In the genomic region with DNA sequence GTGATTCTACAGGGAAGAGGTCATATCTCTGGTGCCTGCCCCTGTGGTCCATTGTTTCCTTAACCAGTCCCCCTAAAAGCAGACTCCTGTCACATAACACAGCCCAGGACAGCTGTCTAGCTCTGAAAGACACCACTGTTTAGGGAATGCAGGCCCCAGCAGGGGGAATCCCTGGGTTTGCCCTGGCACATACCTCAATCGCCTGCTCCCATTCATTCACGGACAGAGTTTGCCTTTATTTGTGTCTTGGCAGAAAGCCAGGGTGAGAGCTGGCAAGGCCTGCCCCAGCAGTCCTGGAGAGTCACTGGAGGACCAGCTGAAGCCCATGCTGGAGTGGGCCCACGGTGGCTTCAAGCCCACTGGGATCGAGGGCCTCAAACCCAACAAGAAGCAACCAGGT, we compare ENCODE assay signal across 9 mouse cellular contexts. TPM values are rescaled to one million over a fixed set of nuclear protein-coding genes. Genes with fewer than 3 reads are reported as not detected.
A peak's percentile ranks its signal among the peaks of the same experiment; 100 is the strongest.
DNase-seq lines count a peak whose midpoint lies in the region; ATAC-seq lines count a peak whose summit lies in the region.
"Had no signal": no experiment of that assay in that cellular context is flagged by ENCODE, and none has a peak within 500 bp of the region (broad histone marks: within the 10 kb centered on the region; RNA-seq: fewer than 3 reads in every experiment).

No protein-coding gene starts in this region.

- no peaks in the 10 kb centered on the region for H3K9me3 ChIP-seq in hindbrain, embryonic 15.5 days
- no peaks in the 10 kb centered on the region for H3K9me3 ChIP-seq in midbrain, embryonic 10.5 days (replicated peaks)
- no peaks in the 10 kb centered on the region for H3K9me3 ChIP-seq in stomach, embryonic 16.5 days (replicated peaks; ENCODE audit: control insufficient read depth, low read length)

- H3K9ac ChIP-seq in hindbrain, embryonic 15.5 days: no peak overlapping the region
- H3K9ac ChIP-seq in stomach, embryonic 16.5 days (ENCODE audit: low read length): no peak overlapping the region

- intact Hi-C loops in left cerebral cortex, postnatal 10 days (cut with DNase I): loop anchor here (5.0 kb wide), 1 partner anchor 89 kb away; no protein-coding TSS in a partner anchor

- peak; percentile 69; the same call in 1 of the 2 replicates for ATAC-seq in frontal cortex, adult (ENCODE audit: low TSS enrichment)
- peak; percentile 91 for ATAC-seq in hindbrain, embryonic 15.5 days (ENCODE audit: low FRiP score, low read depth)
- ATAC-seq in stomach, embryonic 16.5 days (ENCODE audit: insufficient read depth, low FRiP score): peak; percentile 72; the same call in 1 of the 2 replicates

- H3K27me3 ChIP-seq in hindbrain, embryonic 15.5 days: no peaks in the 10 kb centered on the region
- no peaks in the 10 kb centered on the region for H3K27me3 ChIP-seq in midbrain, embryonic 10.5 days (ENCODE audit: low read depth, poor library complexity, severe bottlenecking)
- H3K27me3 ChIP-seq in stomach, embryonic 16.5 days (ENCODE audit: control insufficient read depth, insufficient read depth, low read length): no peaks in the 10 kb centered on the region

- 16% methylated on average over 4 of the region's 4 CpGs for WGBS in hindbrain, embryonic 15.5 days
- 39% methylated on average over 4 of the region's 4 CpGs for WGBS in midbrain, embryonic 10.5 days
- 46% methylated on average over 4 of the region's 4 CpGs for WGBS in stomach, embryonic 16.5 days

- H3K4me3 ChIP-seq in hindbrain, embryonic 15.5 days: no peak overlapping the region
- H3K4me3 ChIP-seq in midbrain, embryonic 10.5 days: no peak overlapping the region
- no peak overlapping the region for H3K4me3 ChIP-seq in stomach, embryonic 16.5 days (replicated peaks; ENCODE audit: low read length)

- DNase-seq in Muller cell, postnatal 12 days (ENCODE audit: inconsistent ontology term): peak; percentile 99
- DNase-seq in cerebellum, adult 11-12 months: peak; percentile 48
- DNase-seq in left cerebral cortex, postnatal 10 days (ENCODE audit: extremely low spot score in 1 of 2, low spot score in 2 of 2): peak; percentile 68 to 81
- no peak for DNase-seq in midbrain, embryonic 10.5 days (ENCODE audit: low spot score)
- no peak for DNase-seq in spleen, postnatal 14 days (ENCODE audit: low spot score in 2 of 2)

- H3K36me3 ChIP-seq in hindbrain, embryonic 15.5 days: no peaks in the 10 kb centered on the region
- no peaks in the 10 kb centered on the region for H3K36me3 ChIP-seq in midbrain, embryonic 10.5 days
- H3K36me3 ChIP-seq in stomach, embryonic 16.5 days (ENCODE audit: control insufficient read depth, insufficient read depth, low read length): no peaks in the 10 kb centered on the region

- H3K4me1 ChIP-seq in hindbrain, embryonic 15.5 days (replicated peaks): peaks cover 9% of the 10 kb centered on the region; the same call in 1 of the 2 replicates
- peaks cover 12% of the 10 kb centered on the region for H3K4me1 ChIP-seq in midbrain, embryonic 10.5 days
- no peaks in the 10 kb centered on the region for H3K4me1 ChIP-seq in stomach, embryonic 16.5 days (ENCODE audit: control insufficient read depth, insufficient read depth, low read length)

- no peak overlapping the region for H3K4me2 ChIP-seq in hindbrain, embryonic 15.5 days
- H3K4me2 ChIP-seq in stomach, embryonic 16.5 days (ENCODE audit: low read depth, low read length): no peak overlapping the region

- H3K27ac ChIP-seq in hindbrain, embryonic 15.5 days (replicated peaks): peak overlapping the region; percentile 71
- peak overlapping the region; percentile 25; the same call in 1 of the 2 replicates for H3K27ac ChIP-seq in midbrain, embryonic 10.5 days (replicated peaks)
- H3K27ac ChIP-seq in stomach, embryonic 16.5 days (ENCODE audit: low read length): no peak overlapping the region

RNA-seq across cellular contexts. Expression of a gene that starts 16.8 kb away (rescaled TPM):
- 0.16 TPM in 1 of 2 replicates, not detected in the other for polyA plus RNA-seq in hindbrain, embryonic 15.5 days (2015; fragmentation: Nextera tagmentation; extraction: Ambion mirVana)
- total RNA-seq in left cerebral cortex, postnatal 10 days (2021): under 1 TPM in 1 of 2 experiments, not detected in 1; 0.17 TPM
- 0.06 TPM in 1 of 2 replicates, not detected in the other for polyA plus RNA-seq in midbrain, embryonic 10.5 days (2016; fragmentation: Nextera tagmentation; extraction: Ambion mirVana)
- polyA plus RNA-seq in stomach, embryonic 16.5 days (2015; fragmentation: Nextera tagmentation; extraction: Ambion mirVana): 0.06 TPM in 1 of 2 replicates, not detected in the other
- polyA plus RNA-seq: large intestine, adult 2 months had no signal

RNA-seq across cellular contexts. Expression of a gene that starts 27.8 kb away (rescaled TPM):
- 348 and 356 TPM in 2 replicates for polyA plus RNA-seq in hindbrain, embryonic 15.5 days (2015; fragmentation: Nextera tagmentation; extraction: Ambion mirVana)
- total RNA-seq in left cerebral cortex, postnatal 10 days (2021): 100 to 1,000 TPM; 183 to 200 TPM
- polyA plus RNA-seq in midbrain, embryonic 10.5 days (2016; fragmentation: Nextera tagmentation; extraction: Ambion mirVana): 341 and 354 TPM in 2 replicates
- 212 and 252 TPM in 2 replicates for polyA plus RNA-seq in stomach, embryonic 16.5 days (2015; fragmentation: Nextera tagmentation; extraction: Ambion mirVana)

Comparison
In these comparisons a context has a peak if more than half of its experiments do, and no peak if none do; other contexts are left out.
1. DNase-seq: peak in Muller cell, postnatal 12 days (single experiment), cerebellum, adult 11-12 months (single experiment) and left cerebral cortex, postnatal 10 days (2 of 2); none in midbrain, embryonic 10.5 days (single experiment) and spleen, postnatal 14 days (0 of 2).
2. Peak in every context shown above with its lines, with median percentiles within 50 percentile points of each other: ATAC-seq.